Mouse (Mus musculus) heart, embryonic 16.5 days (tissue): ENCODE results near the gene Car5a. TPM values are rescaled to one million over a fixed set of nuclear protein-coding genes. Genes with fewer than 3 reads are reported as not detected.
A peak's percentile ranks its signal among the peaks of the same experiment; 100 is the strongest.

ENCODE experiments used
- ATAC-seq: fragments of 200-750 bp; cut with Nextera tagmentation; replicated peaks from 2 replicates; pipeline ENCODE4 v1.8.0; 2017; ENCODE audit warnings: moderate number of reproducible peaks; ENCODE audit not compliant: insufficient read depth, low FRiP score; ENCODE audit errors: extremely low read depth
- H3K27ac ChIP-seq: fragments of 300-500 bp; sonication (generic); 2 replicates; pipeline ENCODE4 v1.5.1; 2014; ENCODE audit warnings: mild to moderate bottlenecking, low read length, control low read depth, moderate library complexity
- H3K27me3 ChIP-seq: fragments of 300-500 bp; sonication (generic); 2 replicates; pipeline ENCODE4 v1.6.1; 2014; ENCODE audit warnings: low read length, mixed read lengths; ENCODE audit not compliant: control insufficient read depth, insufficient read depth
- H3K36me3 ChIP-seq: fragments of 300-500 bp; sonication (generic); 2 replicates; pipeline ENCODE4 v1.6.1; 2014; ENCODE audit not compliant: control insufficient read depth, insufficient read depth
- H3K4me1 ChIP-seq: fragments of 300-500 bp; sonication (generic); 2 replicates; pipeline ENCODE4 v1.6.1; 2014; ENCODE audit warnings: low read length, mixed read lengths; ENCODE audit not compliant: control insufficient read depth, insufficient read depth
- H3K4me2 ChIP-seq: fragments of 300-500 bp; sonication (generic); 2 replicates; pipeline ENCODE4 v1.6.1; 2014; ENCODE audit warnings: low read depth, mild to moderate bottlenecking, control low read depth, low read length
- H3K4me3 ChIP-seq: fragments of 300-500 bp; sonication (generic); 2 replicates; pipeline ENCODE4 v1.5.1; 2014; ENCODE audit warnings: mild to moderate bottlenecking, control low read depth, low read length
- H3K9ac ChIP-seq: fragments of 300-500 bp; sonication (generic); 2 replicates; pipeline ENCODE4 v1.6.1; 2014; ENCODE audit warnings: low read length, control low read depth
- H3K9me3 ChIP-seq: fragments of 300-500 bp; sonication (generic); replicated peaks from 2 replicates; pipeline ENCODE4 v1.6.1; 2016; ENCODE audit warnings: low read length; ENCODE audit not compliant: control insufficient read depth
- WGBS: fragments of 180-500 bp; shearing (Covaris S2); extraction: QIAGEN DNeasy Blood & Tissue Kit; methylation state at CpG from one replicate; pipeline ENCODE4 v1.1.7; 2014; 5-methylcytosine and 5-hydroxymethylcytosine counted together
- polyA plus RNA-seq: library from polyadenylated mRNA; unstranded; fragments of >200 nt; fragmentation: Nextera tagmentation; extraction: Ambion mirVana; gene quantifications from 2 replicates; pipeline ENCODE4 v1.2.1, GENCODE M21; 2015

The Car5a gene
- polyA plus RNA-seq, 1 experiment from 2014 or later: not detected

DNA sequence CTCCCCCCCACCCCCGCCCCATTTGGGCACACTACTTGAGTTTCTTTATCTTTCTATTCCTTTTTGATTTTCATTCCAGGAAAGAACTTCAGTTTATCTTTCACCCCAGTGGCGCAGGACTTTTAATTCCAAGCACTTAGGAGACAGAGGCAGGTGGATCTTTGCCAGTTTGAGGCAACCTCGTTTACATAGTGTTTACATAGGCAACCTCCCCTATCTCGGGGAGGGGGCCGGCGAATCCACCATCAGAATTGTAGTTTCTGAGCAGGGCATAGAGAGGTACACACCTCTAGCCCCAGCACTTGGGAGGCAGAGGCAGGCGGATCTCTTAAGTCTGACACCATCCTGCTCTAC is 6.9 kb upstream of the Car5a start:
- no peaks in the 10 kb centered on the region for H3K27me3 ChIP-seq
- H3K4me3 ChIP-seq: peak overlapping the region; percentile 88
- peaks cover 7% of the 10 kb centered on the region for H3K36me3 ChIP-seq
- H3K9ac ChIP-seq: peak overlapping the region; percentile 95
- H3K4me1 ChIP-seq: peaks cover 55% of the 10 kb centered on the region
- no peak for ATAC-seq
- no peaks in the 10 kb centered on the region for H3K9me3 ChIP-seq
- WGBS: 20% methylated on average over 7 of the region's 7 CpGs
- peak overlapping the region; percentile 97; the same call in 1 of the 2 replicates for H3K27ac ChIP-seq
- peak overlapping the region; percentile 94 for H3K4me2 ChIP-seq

DNA sequence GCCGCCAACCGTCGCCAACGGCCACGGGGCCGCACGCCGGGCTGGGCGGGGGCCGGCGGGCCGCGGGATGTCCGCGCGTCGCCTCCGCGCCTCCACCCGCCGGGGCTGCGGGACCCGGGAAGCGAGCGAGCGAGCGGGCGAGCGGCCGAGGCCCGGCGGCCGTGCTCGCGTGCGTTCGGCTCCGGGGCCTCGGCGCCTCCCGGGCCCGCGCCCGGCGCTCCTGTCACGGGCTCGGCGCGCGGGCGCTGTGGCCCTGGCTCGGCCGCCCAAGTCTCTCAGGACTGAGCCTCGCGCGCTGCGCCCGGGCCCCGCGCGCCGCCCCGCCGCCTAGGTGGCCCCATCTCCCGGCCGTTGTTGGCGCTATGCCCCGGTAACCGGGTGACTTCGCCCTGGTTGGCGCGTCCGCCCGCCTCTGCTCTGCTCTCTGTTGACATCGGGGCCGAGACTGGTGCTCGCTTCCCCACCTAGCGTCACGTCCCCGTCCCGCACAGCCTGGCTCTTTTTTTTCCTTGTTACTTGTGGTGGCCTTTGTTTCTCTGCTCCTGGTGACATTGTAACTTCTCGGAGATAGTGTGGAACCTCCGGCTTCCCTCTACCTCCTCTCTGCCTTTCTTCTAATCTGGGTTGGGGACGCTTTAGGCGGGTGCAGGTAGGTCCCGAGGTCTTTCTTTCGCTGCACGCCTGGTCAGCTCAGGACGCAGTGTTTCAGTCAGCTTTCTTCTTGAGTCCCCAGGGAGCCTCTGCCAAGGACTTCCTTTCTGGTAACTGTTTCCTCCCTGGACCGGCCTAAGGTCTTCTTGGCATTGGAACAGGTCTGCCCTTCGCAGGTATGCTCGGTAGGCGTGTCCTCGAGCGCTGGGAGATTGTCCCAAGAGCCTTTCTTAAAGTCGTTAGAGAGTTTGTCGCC is 6.3 kb upstream of the Car5a start:
- under 1% methylated on average over 86 of the region's 97 CpGs for WGBS
- Histone ChIP-seq H3K9me3 (no peaks in the 10 kb centered on the region), H3K4me2 (peak overlapping the region; percentile 94), H3K9ac (peak overlapping the region; percentile 95), H3K27ac (peak overlapping the region; percentile 97), H3K27me3 (no peaks in the 10 kb centered on the region), H3K4me3 (peak overlapping the region; percentile 88), H3K4me1 (peaks cover 49% of the 10 kb centered on the region), H3K36me3 (peaks cover 7% of the 10 kb centered on the region)
- ATAC-seq: peak; percentile 5

DNA sequence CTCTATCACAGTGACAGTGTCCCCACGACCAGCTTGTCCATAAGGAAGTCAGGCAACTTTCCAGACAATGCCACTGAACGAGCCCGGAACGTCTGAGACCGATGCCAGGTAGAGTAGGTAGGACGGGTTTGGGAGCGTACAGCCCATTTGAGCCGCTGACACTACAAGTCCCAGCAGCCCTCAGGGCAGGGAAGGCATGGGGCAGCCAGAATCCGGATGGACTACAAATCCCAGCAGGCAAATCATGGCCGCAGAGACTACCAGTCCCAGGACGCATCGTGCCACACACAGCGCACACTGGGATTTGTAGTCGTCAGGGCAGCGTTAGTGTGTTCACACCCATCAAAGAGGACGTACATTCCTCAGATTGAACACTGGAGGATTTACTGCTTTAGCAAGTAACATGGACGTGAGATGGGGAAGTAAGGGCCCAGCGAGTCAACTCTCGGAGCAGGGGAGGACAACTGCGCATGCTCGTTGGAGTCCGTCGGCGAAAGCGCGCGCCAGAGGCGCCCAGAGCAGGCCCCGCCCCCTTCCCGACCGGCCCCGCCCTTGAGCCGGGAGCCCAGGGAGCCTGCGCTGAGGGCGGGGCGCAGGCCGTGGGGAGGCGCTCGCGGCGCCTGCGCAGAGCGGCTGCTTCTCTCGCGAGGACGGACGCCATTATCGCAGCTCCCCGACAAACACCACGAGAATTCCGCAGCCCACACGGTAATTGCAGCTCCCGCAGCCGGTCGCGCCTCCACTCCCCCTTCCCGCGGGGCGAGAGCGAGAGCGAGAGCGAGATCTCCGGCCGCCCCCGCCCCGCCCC is 5.4 kb upstream of the Car5a start:
- Histone ChIP-seq H3K36me3 (peaks cover 4% of the 10 kb centered on the region; the same call in 1 of the 2 replicates), H3K4me2 (peak overlapping the region; percentile 94), H3K4me1 (peaks cover 43% of the 10 kb centered on the region), H3K9me3 (no peaks in the 10 kb centered on the region), H3K9ac (peak overlapping the region; percentile 95), H3K27ac (peak overlapping the region; percentile 97), H3K27me3 (no peaks in the 10 kb centered on the region), H3K4me3 (peak overlapping the region; percentile 88)
- under 1% methylated on average over 60 of the region's 66 CpGs for WGBS
- peak; percentile 94 for ATAC-seq

DNA sequence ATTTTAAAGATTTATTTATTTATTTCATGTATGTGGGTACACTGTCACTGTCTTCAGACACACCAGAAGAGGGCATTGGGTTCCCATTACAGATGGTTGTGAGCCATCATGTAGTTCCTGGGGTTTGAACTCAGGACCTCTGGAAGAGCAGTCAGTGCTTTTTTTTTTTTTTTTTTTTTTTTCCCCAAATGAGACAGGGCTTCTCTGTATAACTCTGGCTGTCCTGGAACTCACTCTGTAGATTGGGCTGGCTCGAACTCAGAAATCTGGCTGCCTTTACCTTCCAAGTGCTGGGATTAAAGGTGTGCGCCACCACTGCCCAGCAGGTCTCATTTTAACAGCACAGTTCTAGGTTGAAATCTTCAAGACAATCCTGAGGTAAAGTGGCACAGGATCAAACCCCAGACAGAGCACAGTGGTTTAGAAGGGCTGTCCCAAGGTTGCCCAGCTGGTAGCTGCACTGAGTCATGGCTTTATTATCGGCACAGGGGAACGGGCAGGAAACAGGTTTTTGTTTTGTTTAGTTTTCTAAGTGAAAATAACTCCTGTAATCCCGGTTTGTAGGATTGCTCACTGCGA is 4.6 kb upstream of the Car5a start, which contains the start of gene Banp:
Banp (plus strand) TSS at position 529 of the 579 bp plus-strand sequence.
- Histone ChIP-seq H3K27me3 (no peaks in the 10 kb centered on the region), H3K4me3 (peak within 1 kb of the TSS; percentile 88), H3K27ac (peak within 1 kb of the TSS; percentile 97), H3K9me3 (no peaks in the 10 kb centered on the region), H3K4me1 (peaks cover 43% of the 10 kb centered on the region), H3K4me2 (peak within 1 kb of the TSS; percentile 94), H3K9ac (peak within 1 kb of the TSS; percentile 95), H3K36me3 (no peaks in the 10 kb centered on the region)
- no peak for ATAC-seq
- WGBS: 57% methylated on average over 6 of the region's 6 CpGs

DNA sequence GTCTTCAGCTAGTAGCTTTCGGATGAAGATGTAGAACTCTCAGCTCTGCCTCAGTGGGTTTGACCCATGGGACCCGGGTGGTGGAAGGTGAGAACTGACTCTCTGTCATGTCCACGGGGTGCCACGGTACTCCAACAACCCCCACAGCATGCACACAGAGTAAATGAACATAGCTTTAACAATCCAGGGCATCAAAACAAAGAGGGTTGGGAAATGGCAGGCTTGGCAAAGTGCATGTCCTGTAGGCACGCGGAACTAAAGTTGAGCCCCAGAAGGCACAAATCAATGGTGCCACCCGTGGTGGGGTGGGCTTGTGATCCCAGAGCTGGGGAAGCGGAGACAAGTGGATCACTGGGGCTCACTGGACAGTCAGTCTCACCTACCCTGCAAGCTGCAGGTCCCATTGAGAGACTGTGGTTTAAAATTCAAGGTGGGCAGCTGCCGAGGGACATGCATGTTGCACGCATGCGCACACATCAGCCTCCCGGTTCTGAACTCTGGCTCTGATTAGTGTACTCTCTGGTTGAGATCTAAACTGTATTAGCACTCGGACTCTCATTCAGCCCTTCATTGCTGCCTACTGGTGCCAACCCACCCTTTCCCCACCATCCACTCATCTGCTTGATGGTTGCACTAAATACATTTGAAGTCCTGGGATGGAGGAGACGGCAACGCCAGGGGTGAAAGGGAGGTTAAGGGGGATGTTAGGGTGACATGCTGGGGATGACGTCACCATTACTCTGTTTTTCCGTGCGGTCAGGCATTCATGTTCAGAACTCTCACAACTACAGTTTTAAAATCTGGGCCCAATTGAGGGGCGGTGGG is 3.8 kb upstream of the Car5a start:
- H3K4me1 ChIP-seq: peaks cover 43% of the 10 kb centered on the region
- H3K27me3 ChIP-seq: no peaks in the 10 kb centered on the region
- WGBS: 49% methylated on average over 19 of the region's 19 CpGs
- H3K9me3 ChIP-seq: no peaks in the 10 kb centered on the region
- peak overlapping the region; percentile 65 for H3K4me2 ChIP-seq
- peak overlapping the region; percentile 62 for H3K9ac ChIP-seq
- H3K36me3 ChIP-seq: no peaks in the 10 kb centered on the region
- no peak for ATAC-seq
- H3K27ac ChIP-seq: peak overlapping the region; percentile 79
- H3K4me3 ChIP-seq: peak overlapping the region; percentile 52

DNA sequence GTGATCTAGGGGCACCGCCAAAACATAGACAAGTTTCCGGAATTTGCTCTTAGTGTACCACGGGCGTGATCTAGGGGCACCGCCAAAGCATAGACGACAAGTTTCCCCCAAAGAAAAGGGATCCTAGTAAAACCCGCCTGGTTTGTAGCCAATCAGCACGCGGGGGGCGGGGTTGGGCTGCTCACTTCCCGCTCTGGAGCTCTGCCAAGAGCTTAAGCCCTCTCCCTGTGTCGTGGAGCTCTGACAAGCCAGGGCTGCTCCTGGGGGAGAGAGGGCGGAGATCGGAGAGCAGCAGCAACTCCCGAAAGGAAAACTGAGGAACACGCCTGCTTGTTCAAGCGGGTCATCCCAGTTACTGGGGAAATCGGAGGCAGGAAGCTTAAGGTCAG is 3.0 kb upstream of the Car5a start:
- ATAC-seq: peak; percentile 21; the same call in 1 of the 2 replicates
- H3K27me3 ChIP-seq: no peaks in the 10 kb centered on the region
- H3K9me3 ChIP-seq: no peaks in the 10 kb centered on the region
- H3K36me3 ChIP-seq: no peaks in the 10 kb centered on the region
- WGBS: under 1% methylated on average over 18 of the region's 18 CpGs
- peak overlapping the region; percentile 62 for H3K9ac ChIP-seq
- H3K4me2 ChIP-seq: peak overlapping the region; percentile 65
- H3K4me3 ChIP-seq: peak overlapping the region; percentile 52
- peak overlapping the region; percentile 79 for H3K27ac ChIP-seq
- peaks cover 38% of the 10 kb centered on the region for H3K4me1 ChIP-seq

DNA sequence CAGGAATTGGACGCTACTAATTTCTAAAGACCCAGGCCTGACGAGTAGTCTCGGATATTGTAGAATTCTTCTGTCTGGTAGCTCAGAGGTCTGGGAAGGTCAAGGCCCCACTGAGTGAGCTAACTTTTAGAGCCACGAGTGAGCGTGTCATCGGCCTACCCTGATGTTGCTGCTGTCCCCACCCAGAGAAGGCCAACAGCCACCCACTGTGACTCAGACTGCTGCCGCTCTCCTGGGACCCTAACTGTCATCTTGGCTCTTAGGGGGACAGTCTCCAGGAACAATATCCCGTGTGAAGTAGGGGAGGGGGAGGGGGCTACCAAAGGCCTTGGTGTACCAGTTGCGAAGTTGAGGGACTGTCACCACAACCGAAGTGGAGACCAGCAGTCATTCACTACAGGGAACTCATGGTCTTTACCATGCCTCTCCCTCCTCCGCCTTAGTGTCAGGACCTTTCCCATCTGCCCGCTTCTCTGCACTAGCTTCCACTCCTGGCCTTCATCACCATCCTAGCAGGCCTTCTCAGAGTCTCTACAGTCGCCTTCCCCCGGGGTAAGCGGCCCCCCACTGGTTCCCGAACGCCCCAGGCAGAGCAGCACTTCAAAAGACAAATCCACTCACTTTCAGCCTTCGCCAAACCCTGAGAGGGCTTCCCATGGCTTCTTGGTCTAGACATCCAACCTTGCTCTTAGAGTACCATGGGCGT is 2.5 kb upstream of the Car5a start:
- no peak for ATAC-seq
- H3K4me2 ChIP-seq: peak overlapping the region; percentile 65
- peak overlapping the region; percentile 79 for H3K27ac ChIP-seq

DNA sequence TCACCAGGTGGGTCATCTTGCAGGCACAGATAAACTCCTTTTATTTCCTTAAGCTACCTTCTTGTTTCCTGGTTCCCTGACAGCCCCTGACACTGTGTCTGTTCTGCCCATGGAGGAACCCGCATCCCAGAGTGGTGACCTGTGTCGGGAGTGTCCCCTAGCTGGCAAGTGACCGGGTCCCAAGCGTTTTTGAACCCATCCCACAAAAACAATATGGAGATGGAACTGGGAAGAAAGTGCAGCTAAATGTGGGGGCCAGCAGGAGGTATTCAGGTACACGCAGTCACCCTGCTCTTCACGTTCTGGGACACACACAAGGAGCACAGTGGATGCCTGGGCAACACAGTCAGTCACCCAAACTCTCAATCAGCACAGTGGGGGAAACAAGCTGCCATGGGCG is 1.6 kb upstream of the Car5a start:
- Histone ChIP-seq H3K9me3 (no peaks in the 10 kb centered on the region), H3K4me1 (peaks cover 24% of the 10 kb centered on the region), H3K9ac (no peak overlapping the region), H3K27me3 (no peaks in the 10 kb centered on the region), H3K36me3 (no peaks in the 10 kb centered on the region), H3K4me2 (no peak overlapping the region), H3K27ac (no peak overlapping the region), H3K4me3 (no peak overlapping the region)
- WGBS: 83% methylated on average over 7 of the region's 7 CpGs
- no peak for ATAC-seq

More for the DNA sequence above, 2.5 kb upstream of the Car5a start:
- Histone ChIP-seq H3K4me3 (peak overlapping the region; percentile 52), H3K4me1 (peaks cover 32% of the 10 kb centered on the region), H3K36me3 (no peaks in the 10 kb centered on the region), H3K9ac (peak overlapping the region; percentile 62), H3K27me3 (no peaks in the 10 kb centered on the region), H3K9me3 (no peaks in the 10 kb centered on the region)
- 34% methylated on average over 19 of the region's 19 CpGs for WGBS
